Mouse (Mus musculus) heart, postnatal 0 days (tissue): ENCODE measurements at regions not wholly inside any gene's neighbourhood (a gene's known extent, or its start where the extent isn't known, plus 50 kb on each side); places are given as distances from the start of the nearest gene placed in this dataset.

Experiments used
- CTCF ChIP-seq: IDR thresholded peaks from 2 replicates; pipeline ENCODE4 v1.5.1; 2016; ENCODE audit warnings: antibody characterized with exemption, control low read depth, low read depth
- EP300 ChIP-seq: IDR thresholded peaks from 2 replicates; pipeline ENCODE4 v1.6.1; 2016; ENCODE audit warnings: antibody characterized with exemption, low read depth

- TF ChIP-seq CTCF = no peak
- no peak for TF ChIP-seq EP300
Observed at GRCm38 (mm10) chr1:98713809-98714208, 292.9 kb downstream of the Slco6d1 start.
